Mouse (Mus musculus) myocyte (in vitro differentiated cells): Measurements from ENCODE around the gene Dusp5. TPM values are rescaled to one million over a fixed set of nuclear protein-coding genes. Genes with fewer than 3 reads are reported as not detected.
A peak's percentile ranks its signal among the peaks of the same experiment; 100 is the strongest.

Experiments
- H3K27me3 ChIP-seq: one replicate; pipeline ENCODE4 v1.6.1; 2011; ENCODE audit not compliant: control insufficient read depth, insufficient read depth, insufficient read length
- H3K36me3 ChIP-seq: one replicate; pipeline ENCODE4 v1.6.1; 2011; ENCODE audit not compliant: control insufficient read depth, insufficient read depth
- H3K4me2 ChIP-seq: one replicate; pipeline ENCODE4 v1.6.1; 2011; ENCODE audit warnings: low read depth, control low read depth
- H3K4me3 ChIP-seq: one replicate; pipeline ENCODE4 v1.5.1; 2011; ENCODE audit warnings: mild to moderate bottlenecking, control low read depth, moderate library complexity
- H3K79me2 ChIP-seq: one replicate; pipeline ENCODE4 v1.6.1; 2011; ENCODE audit not compliant: control insufficient read depth, insufficient read depth
- H3ac ChIP-seq: one replicate; pipeline ENCODE4 v1.6.1; 2011; ENCODE audit not compliant: control insufficient read depth, insufficient read length
- CEBPB ChIP-seq: IDR thresholded peaks from 2 replicates; pipeline ENCODE4 v1.6.1; 2011; ENCODE audit warnings: mild to moderate bottlenecking, moderate library complexity; ENCODE audit not compliant: poor library complexity, insufficient read depth, severe bottlenecking
- E2F4 ChIP-seq: IDR thresholded peaks from one replicate; pipeline ENCODE4 v1.6.1; 2011; ENCODE audit warnings: mild to moderate bottlenecking, control low read depth, moderate library complexity; ENCODE audit not compliant: insufficient read depth
- MAX ChIP-seq: IDR thresholded peaks from one replicate; pipeline ENCODE4 v1.6.1; 2011; ENCODE audit warnings: low read depth, mild to moderate bottlenecking, control low read depth
- MYOD1 ChIP-seq, 3 experiments: IDR thresholded peaks; one replicate each; pipeline ENCODE4 v1.6.1; 2011; ENCODE audit warnings: control low read depth in 2 of 3, low read depth in 2 of 3, mild to moderate bottlenecking in 2 of 3, moderate library complexity in 1 of 3; ENCODE audit not compliant: insufficient read length in 2 of 3, control insufficient read depth in 1 of 3
- MYOG ChIP-seq, 3 experiments: IDR thresholded peaks; one replicate each; pipeline ENCODE4 v1.6.1; 2011; ENCODE audit warnings: control low read depth in 2 of 3, low read depth in 2 of 3, mild to moderate bottlenecking in 2 of 3; ENCODE audit not compliant: insufficient read length in 2 of 3, control insufficient read depth in 1 of 3, insufficient read depth in 1 of 3
- POLR2A ChIP-seq: IDR thresholded peaks from one replicate; pipeline ENCODE4 v1.6.1; 2011; ENCODE audit warnings: low read depth, mild to moderate bottlenecking, control low read depth, moderate library complexity; ENCODE audit not compliant: insufficient read length
- POLR2AphosphoS2 ChIP-seq: IDR thresholded peaks from one replicate; pipeline ENCODE4 v1.6.1; 2011; ENCODE audit warnings: low read depth, control low read depth; ENCODE audit not compliant: insufficient read length
- REST ChIP-seq: IDR thresholded peaks from one replicate; pipeline ENCODE4 v1.6.1; 2011; ENCODE audit warnings: mild to moderate bottlenecking, control low read depth, moderate library complexity; ENCODE audit not compliant: insufficient read depth, insufficient read length
- SRF ChIP-seq: IDR thresholded peaks from one replicate; pipeline ENCODE4 v1.6.1; 2011; ENCODE audit warnings: low read depth; ENCODE audit not compliant: control insufficient read depth, insufficient read length
- TCF12 ChIP-seq: IDR thresholded peaks from one replicate; pipeline ENCODE4 v1.6.1; 2011; ENCODE audit warnings: mild to moderate bottlenecking, control low read depth; ENCODE audit not compliant: poor library complexity, insufficient read depth, severe bottlenecking
- TCF3 ChIP-seq: IDR thresholded peaks from one replicate; pipeline ENCODE4 v1.6.1; 2011; ENCODE audit warnings: low read depth, control low read depth; ENCODE audit not compliant: insufficient read length
- USF1 ChIP-seq: IDR thresholded peaks from one replicate; pipeline ENCODE4 v1.6.1; 2011; ENCODE audit warnings: low read depth, mild to moderate bottlenecking, control low read depth, moderate library complexity
- polyA plus RNA-seq: library from polyadenylated mRNA; unstranded; fragments of >200 nt; fragmentation: generic; extraction: Trizol; gene quantifications from one replicate; pipeline ENCODE4 v1.2.1, GENCODE M21; 2012; ENCODE audit warnings: missing spikeins

The Dusp5 gene
- polyA plus RNA-seq, 1 experiment, result 4.5 TPM

- H3K4me2 ChIP-seq, result peak overlapping the region; percentile 69
- TF ChIP-seq SRF (no peak), TCF3 (no peak), POLR2A (no peak), MYOG (IDR thresholded peaks at IDR 0.05; ENCODE audit: control insufficient read depth in 1 of 3, insufficient read depth in 1 of 3, insufficient read length in 2 of 3, low read depth in 2 of 3) (peak; percentile 30 to 88 (median 47)), REST (no peak), USF1 (peak; percentile 75), MYOD1 (IDR thresholded peaks at IDR 0.05; ENCODE audit: control insufficient read depth in 1 of 3, insufficient read length in 2 of 3, low read depth in 2 of 3) (peak in 2 of 3 experiments; percentile 73 to 81), TCF12 (peak; percentile 20), POLR2AphosphoS2 (no peak)
- H3K36me3 ChIP-seq, result no peaks in the 10 kb centered on the region
- H3K79me2 ChIP-seq, result no peaks in the 10 kb centered on the region
- H3K4me3 ChIP-seq, result no peak overlapping the region
- H3K27me3 ChIP-seq, result no peaks in the 10 kb centered on the region
- H3ac ChIP-seq, result no peak overlapping the region
These were observed 28.5 kb downstream of the Dusp5 start for GRCm38 (mm10) chr19:53557267-53557936.

DNA sequence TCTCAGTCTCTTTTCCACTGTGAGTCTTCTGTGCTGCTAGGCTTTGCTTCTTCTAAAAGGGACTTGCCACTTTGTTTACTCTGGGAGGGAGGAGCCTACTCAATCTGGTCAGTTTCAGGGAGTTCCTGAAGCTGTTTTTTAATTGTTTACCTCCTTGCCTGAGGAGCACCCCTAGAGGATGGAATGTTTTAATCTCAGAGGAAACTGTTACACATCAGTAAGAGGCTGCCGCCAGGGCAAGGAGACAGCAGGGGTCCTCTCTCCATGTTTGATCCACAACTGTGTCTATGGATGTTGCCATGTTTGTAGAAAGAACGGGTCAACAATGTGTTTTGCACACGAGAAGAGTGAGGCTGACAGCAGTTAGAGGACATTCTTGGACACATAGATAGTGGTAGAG is 31.5 kb downstream of the Dusp5 start:
- Histone ChIP-seq H3K79me2 (no peaks in the 10 kb centered on the region), H3K4me2 (no peak overlapping the region), H3ac (no peak overlapping the region), H3K27me3 (no peaks in the 10 kb centered on the region), H3K4me3 (no peak overlapping the region), H3K36me3 (no peaks in the 10 kb centered on the region)
- no peak for TF ChIP-seq TCF12
- TF ChIP-seq CEBPB, result no peak
- TF ChIP-seq SRF, result no peak
- no peak for TF ChIP-seq MAX
- no peak for TF ChIP-seq POLR2AphosphoS2

DNA sequence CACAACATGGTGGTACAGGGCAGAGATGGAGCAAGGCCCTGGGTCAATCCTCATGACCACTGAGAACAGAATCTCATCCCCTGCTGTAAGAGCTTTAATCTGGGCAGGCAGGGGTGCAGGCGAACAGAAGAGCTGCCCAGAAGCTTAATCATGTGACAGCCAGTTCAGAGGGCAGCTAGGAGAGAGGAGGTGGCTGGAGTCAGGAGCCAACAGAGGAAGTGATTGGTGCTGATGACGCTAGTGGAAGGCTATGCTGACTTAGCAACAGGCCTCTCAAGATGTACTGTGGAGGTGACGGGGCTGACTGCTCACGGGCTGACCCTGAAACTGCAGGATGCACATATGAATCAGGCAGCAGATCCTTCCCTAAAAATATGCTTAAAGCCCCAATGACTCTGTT is 35.3 kb downstream of the Dusp5 start:
- Histone ChIP-seq H3K4me2 (no peak overlapping the region), H3K27me3 (no peaks in the 10 kb centered on the region), H3K36me3 (no peaks in the 10 kb centered on the region), H3ac (no peak overlapping the region), H3K4me3 (no peak overlapping the region), H3K79me2 (no peaks in the 10 kb centered on the region)
- TF ChIP-seq POLR2AphosphoS2, result no peak

DNA sequence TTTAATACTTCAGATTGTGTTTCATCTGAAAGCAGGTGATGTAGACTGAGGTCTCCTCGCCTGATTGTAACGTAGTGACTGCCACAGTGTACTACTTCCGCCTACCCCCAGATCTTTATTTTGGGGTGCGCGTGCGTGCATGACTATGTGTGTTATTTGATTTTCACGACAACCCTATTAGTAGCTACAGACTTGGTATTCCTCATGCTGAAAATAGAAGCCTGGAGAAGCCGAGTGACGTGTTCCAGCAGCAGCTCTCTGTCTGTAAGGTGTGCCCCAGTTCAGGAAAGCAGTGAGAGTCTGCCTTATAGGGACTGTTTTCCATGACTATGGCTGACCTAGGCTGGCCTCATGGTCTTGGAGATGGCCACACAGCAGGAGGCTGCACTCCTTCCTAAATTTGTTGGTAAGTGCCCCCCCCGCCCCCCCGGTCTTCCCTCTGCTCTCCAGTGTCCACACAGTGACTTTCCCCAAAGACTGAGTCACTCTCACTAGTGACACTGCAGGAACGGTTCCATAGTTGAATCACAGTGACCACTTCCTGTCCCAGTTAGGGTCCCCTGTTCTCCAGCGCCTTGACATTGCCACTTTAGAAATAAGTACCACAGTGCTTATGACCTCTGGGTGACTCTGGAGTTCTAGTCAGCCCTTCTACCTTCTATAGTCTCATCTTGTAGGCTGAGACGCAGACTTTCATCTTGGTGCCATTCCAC is 36.8 kb downstream of the Dusp5 start:
- Histone ChIP-seq H3K4me2 (peak overlapping the region; percentile 0), H3ac (no peak overlapping the region), H3K27me3 (no peaks in the 10 kb centered on the region), H3K79me2 (no peaks in the 10 kb centered on the region), H3K4me3 (no peak overlapping the region), H3K36me3 (no peaks in the 10 kb centered on the region)
- no peak for TF ChIP-seq POLR2A
- TF ChIP-seq CEBPB, result no peak
- no peak for TF ChIP-seq TCF3
- TF ChIP-seq USF1, result no peak
- TF ChIP-seq MYOG (IDR thresholded peaks at IDR 0.05; ENCODE audit: control insufficient read depth in 1 of 3, insufficient read depth in 1 of 3, insufficient read length in 2 of 3, low read depth in 2 of 3), result no peak
- TF ChIP-seq POLR2AphosphoS2, result no peak
- TF ChIP-seq MYOD1 (IDR thresholded peaks at IDR 0.05; ENCODE audit: control insufficient read depth in 1 of 3, insufficient read length in 2 of 3, low read depth in 2 of 3), result no peak
- no peak for TF ChIP-seq MAX
- TF ChIP-seq TCF12, result no peak
- TF ChIP-seq REST, result no peak
- TF ChIP-seq E2F4, result no peak
- no peak for TF ChIP-seq SRF

- H3K4me2 ChIP-seq, result no peak overlapping the region
- no peaks in the 10 kb centered on the region for H3K36me3 ChIP-seq
- H3K4me3 ChIP-seq, result no peak overlapping the region
- TF ChIP-seq REST (no peak), TCF3 (no peak), MAX (no peak), SRF (no peak), E2F4 (no peak), POLR2A (no peak), MYOG (IDR thresholded peaks at IDR 0.05; ENCODE audit: control insufficient read depth in 1 of 3, insufficient read depth in 1 of 3, insufficient read length in 2 of 3, low read depth in 2 of 3) (no peak), TCF12 (no peak), POLR2AphosphoS2 (no peak), CEBPB (no peak)
- no peaks in the 10 kb centered on the region for H3K79me2 ChIP-seq
- H3K27me3 ChIP-seq, result no peaks in the 10 kb centered on the region
- no peak overlapping the region for H3ac ChIP-seq
These were observed 39.0 kb downstream of the Dusp5 start for GRCm38 (mm10) chr19:53567864-53568263.
